Mouse (Mus musculus): ENCODE measurements around the gene Fbxo8.

Fbxo8 gene

DNA sequence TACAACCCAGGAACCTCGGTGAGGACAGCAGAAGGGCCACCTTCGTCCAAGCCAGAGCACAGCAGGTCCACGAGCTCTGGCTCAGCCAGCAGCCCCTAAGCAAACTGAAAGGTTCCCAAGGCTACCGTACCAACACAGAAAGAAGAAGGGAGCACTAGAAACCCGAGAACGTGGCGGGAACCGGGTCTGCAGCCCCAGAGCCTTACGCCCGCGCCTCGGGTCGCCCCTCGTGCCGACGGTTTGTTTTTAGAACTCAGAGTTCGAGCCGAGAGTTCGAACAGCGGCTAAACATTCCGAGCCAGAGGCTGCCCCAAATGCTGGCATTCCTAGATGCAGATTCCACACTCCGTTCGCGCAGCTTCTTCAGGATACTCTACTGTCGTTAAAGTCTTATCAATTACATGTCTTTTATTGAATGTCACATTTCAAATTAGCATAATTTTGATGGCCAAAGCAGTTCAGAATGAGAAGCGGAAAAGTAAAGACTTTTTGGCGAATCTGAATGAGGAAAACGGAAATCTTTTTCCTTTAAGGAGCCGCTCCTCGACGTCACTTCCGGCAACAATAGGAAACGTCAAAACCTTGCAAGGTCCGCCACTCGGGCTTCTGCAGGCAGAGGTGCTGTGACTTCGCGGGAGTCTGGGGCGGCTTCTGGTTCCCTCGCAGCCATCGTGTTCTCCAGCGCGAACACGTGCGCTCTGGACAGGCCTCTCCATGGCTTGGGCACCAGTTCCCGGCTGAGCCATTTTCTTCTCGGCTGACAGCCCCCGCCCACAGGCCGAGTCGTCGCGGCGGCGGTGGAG, at the start of gene Fbxo8, which contains the start of gene Cep44:
Gene Fbxo8, plus strand, starts transcription at position 533 of the 803 bp plus-strand sequence.
Gene Cep44, minus strand, starts transcription at position 490 of the 803 bp plus-strand sequence.
- DNase-seq: peak; percentile 95

GRCm38 (mm10) chr8:56501911-56502310, 49.0 kb upstream of the Fbxo8 start:
- DNase-seq: no peak

GRCm38 (mm10) chr8:56508318-56508951, 42.5 kb upstream of the Fbxo8 start:
- no peak for DNase-seq

GRCm38 (mm10) chr8:56508952-56509479, 41.9 kb upstream of the Fbxo8 start:
- no peak for DNase-seq

- DNase-seq: no peak
Measured at GRCm38 (mm10) chr8:56518848-56519247, 32.0 kb upstream of the Fbxo8 start.

- DNase-seq: no peak
Measured at GRCm38 (mm10) chr8:56520249-56520648, 30.6 kb upstream of the Fbxo8 start.

DNA sequence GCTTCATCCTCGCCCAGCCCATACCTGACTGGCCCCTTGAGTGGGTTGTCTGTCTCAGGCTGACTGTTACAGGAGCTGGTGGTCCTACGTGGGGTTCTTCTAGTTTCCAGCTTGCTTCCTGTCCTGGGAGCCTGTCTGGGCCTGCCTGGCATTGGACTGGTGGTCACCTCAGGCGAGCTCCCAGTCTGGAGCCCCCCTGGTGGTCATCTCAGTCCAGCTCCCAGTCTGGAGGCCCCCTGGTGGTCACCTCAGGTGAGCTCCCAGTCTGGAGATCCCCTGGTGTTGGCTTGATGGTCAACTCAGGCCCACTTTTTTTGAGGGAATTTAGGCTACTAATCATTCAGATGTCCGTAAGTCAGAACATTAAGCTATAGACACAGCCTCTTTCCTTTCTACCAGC, 29.8 kb upstream of the Fbxo8 start:
- no peak for DNase-seq

- DNase-seq: peak; percentile 9
Measured at GRCm38 (mm10) chr8:56528869-56529268, 22.0 kb upstream of the Fbxo8 start.

DNA sequence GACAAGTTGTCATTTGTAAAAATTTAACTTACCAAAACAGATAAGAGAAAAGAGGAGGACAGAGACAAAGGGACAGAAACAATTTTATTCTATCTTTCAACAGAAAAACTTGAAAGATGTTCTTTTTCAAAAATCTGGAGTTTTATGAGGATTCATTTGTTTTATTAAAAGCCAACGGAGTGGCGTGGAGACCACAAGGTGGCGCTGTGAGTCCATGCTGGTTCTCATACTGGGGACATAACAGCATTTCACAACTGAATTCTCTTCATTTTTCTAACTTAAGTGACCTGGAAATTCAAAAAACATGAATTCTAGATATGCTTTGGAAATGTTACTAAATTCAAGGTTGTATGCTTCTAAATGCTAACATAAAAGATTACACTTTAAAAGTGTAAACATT, 20.5 kb upstream of the Fbxo8 start:
- DNase-seq: peak; percentile 72

DNA sequence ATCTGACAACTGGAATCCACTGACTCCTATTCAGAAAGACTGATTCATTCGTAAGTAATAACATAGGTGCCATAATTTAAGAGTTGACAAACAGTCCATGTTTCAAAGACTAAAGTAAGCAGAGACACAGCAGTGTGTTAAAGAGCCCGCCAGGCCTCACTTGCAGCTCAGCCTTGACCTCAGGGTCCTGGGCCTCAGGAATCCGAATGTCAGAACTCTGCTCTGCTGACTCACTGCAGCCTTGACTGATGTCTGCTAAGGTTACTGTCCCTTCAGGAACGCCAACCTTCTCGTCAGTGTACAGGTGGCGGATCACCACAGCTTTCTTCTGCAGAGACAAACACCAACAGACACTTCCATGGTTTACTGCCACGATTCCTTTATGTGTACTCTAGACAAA, 10.2 kb upstream of the Fbxo8 start:
- DNase-seq: no peak

GRCm38 (mm10) chr8:56547866-56548265, 3.0 kb upstream of the Fbxo8 start:
- no peak for DNase-seq

- peak; percentile 90 for DNase-seq
Measured at GRCm38 (mm10) chr8:56551361-56551852, 517 bp downstream of the Fbxo8 start.

GRCm38 (mm10) chr8:56552045-56552444, 1.2 kb downstream of the Fbxo8 start:
- DNase-seq: no peak

DNA sequence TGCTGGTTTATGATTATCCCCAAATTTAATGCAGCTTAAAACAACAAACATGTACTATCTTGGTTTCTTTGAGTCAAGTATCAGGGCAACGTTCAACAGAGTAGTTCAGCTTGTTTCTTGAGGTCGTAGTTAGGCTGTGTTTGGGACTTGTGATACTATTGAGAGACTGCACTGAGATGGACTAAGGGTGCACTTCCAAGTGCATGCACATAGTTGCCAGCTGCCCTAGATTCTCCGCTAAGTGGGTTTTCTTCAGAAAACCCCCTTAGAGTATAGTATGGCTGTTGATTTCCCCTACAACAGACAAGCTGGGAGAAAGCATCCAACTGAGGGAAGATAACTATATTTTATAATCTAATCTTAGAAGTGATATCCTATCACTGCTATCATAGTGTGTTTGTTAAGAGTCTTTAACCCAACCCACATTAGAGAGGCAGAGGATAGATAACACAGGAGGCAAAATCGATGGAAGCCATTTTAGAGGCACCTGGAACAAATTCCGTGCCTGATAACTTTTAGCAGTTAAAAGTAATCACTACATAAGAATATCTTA, 1.7 kb downstream of the Fbxo8 start:
- no peak for DNase-seq

DNA sequence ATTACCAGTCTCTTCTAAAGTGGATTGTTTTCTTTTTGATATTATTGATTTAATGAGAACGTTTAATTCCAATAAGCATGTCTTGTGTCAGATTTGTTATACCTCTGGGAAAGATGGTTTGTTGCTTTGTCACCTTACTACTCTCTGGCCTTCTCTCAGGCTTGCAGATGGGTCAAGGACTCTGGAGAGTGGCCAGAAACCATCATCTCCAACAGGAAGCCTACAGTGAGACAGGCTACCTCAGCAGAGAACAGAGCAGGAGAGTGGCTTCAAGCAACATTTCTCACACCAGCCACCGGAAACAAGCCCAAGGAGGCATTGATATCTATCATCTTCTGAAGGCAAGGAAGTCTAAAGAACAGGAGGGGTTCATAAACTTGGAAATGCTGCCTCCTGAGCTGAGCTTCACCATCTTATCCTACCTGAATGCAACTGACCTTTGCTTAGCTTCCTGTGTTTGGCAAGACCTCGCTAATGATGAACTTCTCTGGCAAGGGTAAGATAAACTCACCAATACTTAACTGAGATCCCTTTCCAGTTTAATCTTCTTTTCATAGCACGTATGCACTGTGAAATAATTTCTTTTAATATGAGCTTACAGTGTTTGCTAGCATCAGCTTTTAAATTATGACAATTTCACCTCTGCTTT, 13.6 kb downstream of the Fbxo8 start:
- no peak for DNase-seq

- no peak for DNase-seq
Measured at GRCm38 (mm10) chr8:56566856-56567255, 16.0 kb downstream of the Fbxo8 start.

- DNase-seq: no peak
Measured at GRCm38 (mm10) chr8:56580918-56581317, 30.0 kb downstream of the Fbxo8 start.

GRCm38 (mm10) chr8:56582841-56583240, 32.0 kb downstream of the Fbxo8 start:
- DNase-seq: no peak

DNA sequence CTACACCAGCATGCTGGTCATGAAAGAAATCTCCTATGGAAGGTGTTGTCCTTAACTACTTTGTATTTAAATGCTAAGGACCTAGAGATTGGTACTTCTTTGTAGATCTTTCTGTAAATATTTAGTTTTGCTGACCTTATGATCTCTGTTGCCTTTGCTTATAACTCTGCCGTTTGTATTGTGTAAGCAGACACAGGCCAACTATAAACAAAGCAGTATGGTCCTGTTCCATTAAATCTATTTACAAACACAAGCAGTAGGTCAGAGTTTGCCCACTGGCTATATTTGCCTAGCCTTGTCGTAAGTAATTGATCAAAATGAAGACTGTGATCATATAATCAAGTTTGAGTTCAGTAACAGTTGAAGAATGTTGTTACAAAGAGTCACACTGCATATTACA, 38.1 kb downstream of the Fbxo8 start:
- no peak for DNase-seq

DNA sequence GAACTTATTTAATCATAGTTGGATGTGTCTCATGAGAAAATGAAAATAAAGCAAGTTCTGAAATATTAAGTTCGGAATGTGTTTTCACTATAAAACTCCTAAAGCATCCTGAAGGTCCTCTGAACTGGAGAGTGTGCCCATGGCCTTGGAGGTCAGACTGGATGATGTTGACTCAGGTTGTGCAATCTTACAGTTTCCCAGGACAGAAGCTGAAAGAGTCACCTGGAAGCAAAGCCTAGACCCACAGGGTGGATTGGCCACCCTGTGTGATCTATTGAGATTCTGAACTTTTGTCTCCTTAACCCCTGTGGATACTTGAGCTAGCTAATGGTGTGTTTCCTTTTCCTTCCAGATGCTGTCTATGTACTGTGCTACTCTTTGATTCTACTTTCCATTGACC, 40.2 kb downstream of the Fbxo8 start:
- no peak for DNase-seq

- DNase-seq: no peak
Measured at GRCm38 (mm10) chr8:56591502-56591901, 40.6 kb downstream of the Fbxo8 start.

DNA sequence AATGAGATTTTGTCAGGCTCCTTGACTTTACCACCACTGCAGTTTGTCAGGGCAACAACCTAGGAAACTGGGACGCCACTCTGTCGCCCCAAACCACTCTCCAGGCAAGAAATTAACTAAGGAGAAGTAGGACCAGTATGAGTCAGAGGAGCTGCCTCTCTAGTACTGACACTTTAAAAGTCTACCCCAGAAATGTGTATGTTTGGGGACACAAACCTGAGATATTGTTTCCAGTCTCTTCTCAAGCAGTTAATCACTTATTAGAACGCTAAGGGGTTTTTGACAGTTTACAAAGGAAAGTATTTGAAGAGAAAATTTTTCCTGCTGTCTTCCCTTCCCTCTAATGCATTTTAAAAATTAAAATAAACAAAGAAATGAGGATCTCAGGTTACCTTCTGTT, 55.6 kb downstream of the Fbxo8 start:
- no peak for DNase-seq

DNA sequence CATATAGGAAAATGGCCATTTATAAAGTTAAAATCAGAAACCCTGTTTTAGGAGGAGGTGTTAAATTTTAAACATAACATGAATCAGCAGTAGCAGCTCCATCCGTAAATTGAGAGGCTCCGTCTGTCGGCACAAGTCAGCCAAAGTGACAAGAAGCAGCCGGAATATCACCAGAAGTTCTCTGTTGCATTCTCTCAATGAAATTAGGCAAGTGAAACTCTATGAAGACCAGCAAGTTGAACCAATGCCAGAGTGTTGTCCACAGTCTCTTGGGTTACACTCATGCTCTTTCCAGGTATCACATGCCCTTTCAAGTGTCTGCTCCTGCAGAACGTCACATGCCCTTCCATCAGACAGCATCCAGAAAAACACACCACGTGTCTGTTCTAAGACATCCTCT, 60.8 kb downstream of the Fbxo8 start:
- no peak for DNase-seq
